Mouse (Mus musculus): ENCODE measurements around the gene Gm20388.

DNA sequence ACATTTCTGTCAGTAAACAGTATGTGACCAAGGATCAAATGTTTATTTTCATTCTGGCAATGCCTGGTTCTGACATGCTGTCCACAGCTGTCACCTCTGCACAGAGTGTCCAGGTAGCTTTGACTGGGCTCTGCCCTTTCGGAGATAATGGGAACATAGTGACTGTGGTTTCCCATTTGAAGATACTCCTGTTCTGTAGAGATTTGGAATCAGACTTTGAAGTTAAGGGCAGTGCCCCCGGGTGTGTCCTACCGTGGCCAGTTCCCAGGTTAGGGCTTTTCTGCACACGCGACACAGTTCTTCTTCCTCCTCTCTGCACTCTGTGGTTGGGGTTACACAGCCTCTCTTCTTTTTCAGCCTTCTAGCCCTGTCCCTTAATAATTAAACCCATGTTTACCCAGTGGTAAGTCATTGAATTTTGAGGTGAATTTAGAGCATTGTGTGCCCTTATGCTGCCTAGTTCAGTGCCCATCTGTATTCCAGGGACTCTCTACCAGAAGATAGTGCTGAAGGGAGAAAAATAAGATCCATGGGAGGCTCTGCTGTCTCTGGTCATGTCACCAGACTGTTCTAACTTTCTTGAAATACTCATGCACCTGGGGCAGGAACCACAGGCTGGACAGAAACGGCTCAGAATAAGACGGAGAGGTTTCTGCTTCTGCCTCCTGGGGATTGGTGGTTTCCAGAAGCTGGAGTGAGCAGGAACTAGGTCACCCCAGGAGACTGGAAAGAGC is 4368.5 kb downstream of the Gm20388 start:
- TF ChIP-seq CTCF (IDR thresholded peaks at IDR 0.05; ENCODE audit: low read depth), result no peak
- TF ChIP-seq EP300 (optimal IDR thresholded peaks at IDR 0.05), result no peak
